Mouse (Mus musculus) spleen, adult 2 months (tissue): ENCODE measurements around the gene Stn1. TPM values are rescaled to one million over a fixed set of nuclear protein-coding genes. Genes with fewer than 3 reads are reported as not detected.

Experiments
- DNase-seq, 2 experiments: peaks; one replicate each; pipeline versions ENCODE4 v3.0.0 to v3.0.0-alpha.2; 2012 to 2021; ENCODE audit warnings: low spot score in 2 of 2, low read depth in 1 of 2
- H3K27ac ChIP-seq: fragments of 200-500 bp; 2 replicates; pipeline ENCODE4 v1.5.1; 2012; ENCODE audit warnings: low read length, inconsistent platforms; ENCODE audit not compliant: insufficient read depth
- H3K27me3 ChIP-seq: fragments of 200-500 bp; 2 replicates; pipeline ENCODE4 v1.6.1; 2012; ENCODE audit warnings: mild to moderate bottlenecking, moderate library complexity, low read length, inconsistent platforms; ENCODE audit not compliant: control insufficient read depth, insufficient read depth
- H3K36me3 ChIP-seq: fragments of 200-500 bp; 2 replicates; pipeline ENCODE4 v1.6.1; 2012; ENCODE audit warnings: mild to moderate bottlenecking, low read length, inconsistent platforms; ENCODE audit not compliant: control insufficient read depth, insufficient read depth
- H3K4me1 ChIP-seq: fragments of 200-500 bp; 2 replicates; pipeline ENCODE4 v1.6.1; 2011; ENCODE audit warnings: inconsistent platforms; ENCODE audit not compliant: control insufficient read depth, insufficient read depth, insufficient read length
- H3K4me3 ChIP-seq: fragments of 200-500 bp; 2 replicates; pipeline ENCODE4 v1.5.1; 2011; ENCODE audit warnings: mild to moderate bottlenecking, inconsistent platforms; ENCODE audit not compliant: insufficient read depth, insufficient read length; ENCODE audit errors: extremely low read depth
- CTCF ChIP-seq: fragments of 200-500 bp; IDR thresholded peaks from 2 replicates; pipeline ENCODE4 v1.5.1; 2011; ENCODE audit warnings: mild to moderate bottlenecking, inconsistent platforms; ENCODE audit not compliant: insufficient read depth, insufficient read length, insufficient replicate concordance; ENCODE audit errors: extremely low read depth
- POLR2A ChIP-seq: fragments of 200-500 bp; IDR thresholded peaks from 2 replicates; pipeline ENCODE4 v1.6.1; 2011; ENCODE audit warnings: low read depth, low read length, inconsistent platforms
- WGBS: fragments of 180-500 bp; shearing (Covaris S2); methylation state at CpG from one replicate; pipeline ENCODE4 v1.1.7; 2018; 5-methylcytosine and 5-hydroxymethylcytosine counted together
- polyA plus RNA-seq: library from polyadenylated mRNA; depleted of rRNA; stranded (reverse); fragments of >200 nt; gene quantifications from 2 replicates; pipeline ENCODE4 v1.2.3, GENCODE M21; 2012; rRNA removed

The Stn1 gene
- polyA plus RNA-seq, 1 experiment = 12.1 TPM

DNA sequence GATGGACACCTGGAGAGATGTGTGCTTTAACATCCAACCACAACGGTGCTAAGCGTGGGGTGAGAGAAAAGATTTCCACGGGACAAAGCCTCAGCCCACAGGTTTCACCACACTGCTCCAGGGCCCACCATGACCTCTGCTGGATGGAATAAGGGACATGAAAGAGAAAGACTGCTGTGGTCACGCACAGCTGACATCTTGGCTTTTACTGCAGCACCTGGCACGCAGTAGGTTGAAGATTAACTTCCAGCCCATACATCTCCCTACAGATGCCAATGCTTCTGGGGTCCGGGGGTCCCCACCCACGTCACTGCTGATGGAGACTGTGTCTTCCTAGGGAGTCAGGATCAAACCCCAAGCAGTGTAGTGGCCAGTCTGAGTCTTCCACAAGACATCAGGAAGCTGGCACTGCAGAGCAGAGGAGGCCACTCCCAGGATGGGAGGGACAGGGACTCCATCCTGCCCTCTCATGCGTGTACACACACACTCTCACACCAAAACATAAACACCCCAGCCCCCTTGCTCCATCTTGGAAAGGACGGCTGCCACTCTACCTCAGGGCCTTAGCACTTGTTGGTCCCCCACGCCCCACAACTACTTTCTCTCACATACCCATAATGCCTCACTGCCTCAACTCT lies 85.7 kb downstream of the Stn1 start:
- no peaks in the 10 kb centered on the region for H3K27me3 ChIP-seq
- H3K36me3 ChIP-seq = no peaks in the 10 kb centered on the region
- H3K27ac ChIP-seq = peak overlapping the region; percentile 97
- 47% methylated on average over 10 of the region's 10 CpGs for WGBS
- H3K4me3 ChIP-seq = no peak overlapping the region
- DNase-seq = peak in 1 of 2 experiments; percentile 35
- TF ChIP-seq POLR2A = no peak
- TF ChIP-seq CTCF = no peak
- H3K4me1 ChIP-seq = peaks cover 79% of the 10 kb centered on the region

Other genes starting within 250 kb of the Stn1 start
- 12.1 and 13.1 TPM in 2 replicates for gene Sh3pxd2a, start 73.1 kb downstream of the Stn1 start, polyA plus RNA-seq
- 4.7 and 5.3 TPM in 2 replicates for gene Slk, start 42.2 kb upstream of the Stn1 start, polyA plus RNA-seq
- gene Col17a1, start 154.6 kb upstream of the Stn1 start, polyA plus RNA-seq = 1.7 and 1.9 TPM in 2 replicates
- gene Sfr1, start 194.2 kb upstream of the Stn1 start, polyA plus RNA-seq = 16.4 and 24.5 TPM in 2 replicates